Mouse (Mus musculus) CD4-positive, CD25-positive, alpha-beta regulatory T cell, adult 4 months (primary cell): Measurements from ENCODE around the gene Msantd2. TPM values are rescaled to one million over a fixed set of nuclear protein-coding genes. Genes with fewer than 3 reads are reported as not detected.

Source experiments
- ATAC-seq: one replicate; pipeline ENCODE4 v1.8.0; 2017
- polyA plus RNA-seq, 2 experiments: library from polyadenylated mRNA; unstranded; fragments of 100-300 nt; shearing (Covaris generic); gene quantifications; one replicate each; pipeline ENCODE4 v1.2.1; 2017

Msantd2 gene
- polyA plus RNA-seq, 2 experiments from 2014 or later = 8.3 to 13.7 TPM

DNA sequence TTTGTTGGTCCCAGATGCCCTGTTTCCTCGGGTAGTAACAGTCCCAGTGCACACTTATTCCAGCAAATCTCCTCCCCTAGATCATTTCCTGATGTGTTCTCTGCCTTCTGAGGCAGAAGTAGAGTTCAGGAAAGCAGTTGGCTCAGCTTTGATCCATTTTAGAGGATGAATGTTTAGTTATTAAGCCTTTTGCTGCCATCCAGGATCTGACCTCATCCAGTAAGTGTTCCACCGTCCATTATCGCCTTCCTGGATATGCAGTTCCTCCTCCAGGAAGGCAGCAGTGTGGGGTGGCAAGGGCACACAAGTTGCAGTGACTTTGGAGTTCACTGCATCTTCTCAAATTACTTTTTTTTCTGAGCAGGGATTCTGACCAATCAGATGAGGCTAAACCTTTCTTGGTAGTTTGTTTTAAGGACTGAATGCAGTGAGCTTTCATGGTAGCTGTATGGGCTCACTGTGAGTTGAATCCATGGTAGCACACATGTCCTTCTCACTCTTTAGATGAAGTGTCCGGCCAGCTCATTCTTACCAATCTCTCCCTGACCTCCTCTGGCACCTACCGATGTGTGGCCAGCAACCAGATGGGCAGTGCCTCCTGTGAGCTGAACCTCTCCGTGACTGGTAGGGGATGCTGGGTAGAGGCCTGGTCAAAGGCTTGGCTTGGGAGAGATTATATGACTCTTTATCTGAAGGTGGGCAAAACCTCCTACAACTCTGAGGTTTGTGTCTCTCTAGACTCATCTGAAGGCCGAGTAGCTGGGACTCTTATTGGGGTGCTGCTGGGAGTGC lies 52.9 kb downstream of the Msantd2 start:
- no peak for ATAC-seq

DNA sequence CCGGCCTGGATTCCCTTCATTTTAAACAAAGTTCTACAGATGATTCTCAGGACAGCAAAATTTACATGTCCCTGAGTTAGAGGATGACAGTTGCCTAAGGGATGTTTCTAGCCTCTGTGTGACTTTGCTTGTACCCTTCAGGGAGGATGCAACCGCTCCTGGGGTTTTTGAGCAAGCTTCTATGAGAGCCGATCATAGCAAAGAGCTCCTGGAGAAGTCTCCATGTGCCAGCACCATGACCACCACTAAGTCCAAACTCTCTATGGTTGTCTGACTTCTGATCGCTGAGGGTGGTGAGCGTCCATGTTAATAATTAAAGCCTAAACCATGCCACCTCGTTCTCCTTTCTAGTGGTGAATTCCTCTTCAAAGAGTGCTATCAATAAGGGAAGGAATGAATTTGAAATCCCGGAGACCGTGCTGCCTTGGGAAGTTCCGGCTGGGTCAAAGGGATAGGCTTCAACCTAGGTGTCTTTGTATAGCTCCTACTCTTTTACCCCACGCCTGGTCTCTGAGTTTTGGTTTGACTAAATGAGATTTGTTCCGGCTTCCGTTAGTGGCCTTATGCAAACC lies 54.8 kb downstream of the Msantd2 start:
- ATAC-seq = no peak

DNA sequence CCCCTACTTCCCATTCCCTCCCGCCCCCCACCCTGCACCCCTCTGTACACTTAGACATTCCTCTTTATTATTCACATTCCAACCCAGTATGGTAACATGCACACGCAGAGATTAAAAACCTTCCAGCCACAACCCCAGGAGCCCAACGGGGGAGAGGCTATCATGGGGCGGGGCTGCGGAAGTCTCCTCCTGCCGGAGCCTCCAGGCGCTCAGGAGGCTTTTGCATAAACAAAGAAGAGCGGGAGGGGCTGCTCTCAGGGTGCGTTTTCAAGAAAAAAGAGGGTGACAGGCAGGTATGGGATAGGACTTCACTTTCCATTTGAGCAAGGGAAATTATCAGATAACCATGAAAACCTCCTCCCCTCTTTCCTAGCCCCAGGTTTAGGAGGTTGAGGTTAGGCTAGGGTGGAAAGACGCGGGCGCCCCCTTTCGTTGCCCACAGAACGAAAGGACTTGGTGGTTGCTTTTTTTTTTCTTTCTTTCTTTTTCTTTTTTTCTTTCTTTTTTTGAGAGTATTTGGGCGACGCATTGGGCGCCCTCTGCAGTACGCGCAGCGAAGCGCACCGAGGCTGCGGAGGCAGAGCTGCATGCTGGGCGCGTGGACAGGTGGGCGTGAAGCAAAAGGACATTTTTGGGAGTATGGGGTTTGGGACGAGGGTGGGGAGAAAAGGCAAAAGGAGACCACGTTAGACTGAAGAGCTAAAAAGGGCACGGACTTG lies 55.5 kb downstream of the Msantd2 start:
- peak; percentile 62 for ATAC-seq

DNA sequence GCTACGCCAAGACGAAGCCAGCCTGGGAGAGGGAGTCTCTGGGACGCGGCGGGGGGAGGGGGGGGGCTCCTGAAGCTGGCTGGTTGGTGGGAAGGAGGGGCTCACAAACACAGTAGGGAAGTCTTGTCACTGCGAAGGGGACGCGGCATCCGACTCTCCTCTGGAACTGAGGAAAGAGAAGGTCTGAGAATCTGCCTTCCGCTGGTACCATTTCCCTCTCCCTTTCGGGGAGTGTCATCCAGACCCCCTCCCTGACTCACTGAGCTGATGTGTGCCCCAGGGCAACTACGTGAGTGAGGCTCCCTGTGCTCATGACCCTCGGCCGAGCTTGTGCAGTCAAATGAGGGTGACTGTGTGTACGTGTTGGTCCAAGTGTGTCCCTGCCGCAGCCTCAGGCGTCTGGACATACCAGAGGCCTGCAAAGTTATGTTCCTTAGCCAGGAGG lies 56.1 kb downstream of the Msantd2 start:
- no peak for ATAC-seq

DNA sequence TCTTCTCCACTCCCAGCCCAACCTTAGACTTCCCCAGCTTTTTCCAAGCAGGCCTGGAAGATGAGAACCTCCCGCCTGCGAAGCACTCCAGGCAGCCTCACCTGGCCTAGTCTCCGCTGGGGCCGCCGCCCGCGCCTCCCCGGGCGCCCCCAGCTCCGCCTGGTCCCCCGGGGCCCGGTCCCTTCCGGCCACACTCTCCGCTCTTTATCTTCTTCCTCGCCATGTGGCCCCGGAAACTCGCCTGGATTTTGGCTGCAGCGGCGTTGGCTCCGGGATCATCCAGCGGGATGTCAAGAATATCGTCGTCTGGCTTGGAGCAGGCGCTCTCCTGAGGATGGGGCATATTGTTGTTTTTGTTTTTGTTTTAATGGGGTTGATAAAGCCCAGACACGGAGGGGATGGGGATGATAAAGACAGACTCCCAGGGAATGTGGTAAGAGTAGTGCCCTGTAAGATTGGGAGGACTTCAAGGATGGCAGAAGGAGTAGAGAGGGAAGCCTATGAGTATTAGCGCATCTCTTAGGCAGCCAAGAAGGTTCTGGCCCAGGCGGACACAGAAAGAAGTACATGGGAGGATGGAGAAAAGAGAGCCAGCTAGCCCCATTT lies 56.8 kb downstream of the Msantd2 start:
- ATAC-seq = no peak

DNA sequence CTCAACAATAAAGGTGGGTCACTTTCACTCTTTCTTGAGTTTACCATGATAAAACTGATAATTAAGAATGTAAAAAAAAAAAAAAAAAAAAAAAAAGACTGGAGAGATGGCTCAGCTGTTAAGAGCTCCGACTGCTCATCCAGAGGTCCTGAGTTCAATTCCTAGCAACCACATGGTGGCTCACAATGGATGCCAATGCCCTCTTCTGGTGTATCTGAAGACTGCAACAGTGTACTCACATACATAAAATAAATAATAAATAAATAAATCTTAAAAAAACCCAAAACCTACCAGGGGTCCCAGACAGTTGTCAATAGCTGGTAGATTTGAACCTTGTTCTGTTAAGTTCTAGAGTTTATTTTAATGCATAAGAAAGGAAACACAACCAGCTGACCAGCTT lies 57.8 kb downstream of the Msantd2 start:
- ATAC-seq = no peak

DNA sequence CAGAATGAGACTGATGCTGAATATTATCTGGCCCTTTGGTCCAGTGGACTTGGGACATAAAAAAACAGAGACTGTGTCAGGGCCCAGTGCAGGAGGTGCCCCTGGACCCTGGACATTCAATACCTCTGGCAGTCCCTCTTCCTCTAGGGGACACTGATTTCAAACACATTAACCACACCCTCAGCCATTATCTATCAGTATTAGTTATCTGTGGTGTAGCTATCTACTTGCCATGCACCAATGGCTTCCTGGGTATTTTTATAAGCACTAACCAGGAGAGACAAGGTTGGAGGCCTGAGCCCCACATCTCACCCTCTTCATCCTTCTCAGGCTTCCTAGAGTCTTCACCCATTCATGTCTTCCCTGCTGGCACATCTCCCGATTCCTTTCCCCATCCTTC lies 61.3 kb downstream of the Msantd2 start:
- no peak for ATAC-seq

DNA sequence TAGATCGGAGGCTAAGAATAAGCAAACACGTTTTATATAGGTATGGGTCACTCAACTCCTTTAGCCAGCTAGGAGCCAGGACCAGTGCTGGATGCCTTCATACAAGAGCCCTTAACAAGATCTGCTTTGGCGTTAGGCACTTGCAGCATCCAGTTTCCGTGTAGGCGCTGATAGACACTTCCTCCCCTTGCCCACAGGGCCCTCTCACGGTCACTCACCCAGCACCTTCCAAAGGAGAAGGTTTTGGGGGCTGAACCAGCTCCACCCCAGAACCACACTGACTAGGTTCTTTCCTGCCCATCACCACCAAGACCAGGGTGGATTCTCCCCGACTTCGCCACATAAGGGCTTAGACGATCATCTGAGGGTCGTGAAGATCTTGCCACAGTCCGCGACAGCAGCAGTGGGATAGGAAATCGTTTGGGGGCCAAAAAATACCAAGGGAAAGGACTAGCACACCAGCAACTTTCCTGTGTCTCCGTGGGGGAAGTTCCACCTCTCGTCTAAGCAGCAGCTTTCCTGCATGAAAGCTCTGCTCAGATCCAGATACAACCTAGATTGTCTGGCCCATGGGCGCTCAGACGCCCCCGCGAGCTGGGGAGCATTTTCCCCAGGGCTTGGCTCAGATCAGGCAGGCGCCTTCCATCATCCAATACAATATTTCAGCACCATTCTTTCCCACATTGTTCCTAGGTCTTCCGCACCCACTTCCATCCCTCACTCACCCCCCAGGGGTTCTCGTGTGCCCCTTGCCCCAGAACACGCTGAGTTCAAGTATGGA lies 62.8 kb downstream of the Msantd2 start:
- ATAC-seq = no peak

DNA sequence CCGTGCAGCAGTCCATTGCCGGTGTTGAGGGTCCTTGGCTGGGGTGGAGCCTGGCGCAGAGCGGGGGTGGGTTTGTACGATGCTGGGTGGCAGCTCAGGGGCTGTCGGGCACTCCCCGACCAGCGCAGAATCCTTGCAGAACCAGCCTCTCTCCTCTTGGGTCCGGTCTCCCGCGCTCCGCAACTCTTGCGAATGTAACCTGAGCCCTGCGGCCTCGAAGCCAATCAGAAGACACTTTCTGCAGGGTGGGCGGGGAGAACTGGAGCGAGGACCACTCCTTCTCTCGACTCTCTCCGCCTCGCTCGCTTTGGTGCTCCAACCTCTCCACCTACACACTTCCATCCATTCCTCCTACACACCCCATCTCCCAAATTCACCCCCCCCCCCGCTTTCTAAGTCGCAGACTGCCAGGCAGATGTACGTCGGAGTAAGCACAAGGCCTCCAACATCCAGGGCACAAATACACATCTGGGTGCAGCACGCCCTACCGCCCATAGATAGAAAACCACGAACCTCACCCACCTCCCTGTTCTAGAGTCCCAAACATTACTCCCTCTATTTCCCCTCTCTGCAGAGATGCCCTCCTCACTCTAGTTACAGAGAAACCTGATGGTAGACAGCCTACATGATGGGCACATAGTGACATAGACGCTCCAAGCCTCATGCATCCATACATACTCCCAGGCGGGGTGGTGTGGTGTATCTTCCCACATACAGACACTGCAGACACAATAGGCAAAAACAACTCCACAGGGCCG lies 63.6 kb downstream of the Msantd2 start, which contains the start of gene Nrgn:
Gene Nrgn, minus strand, starts transcription at position 369 of the 758 bp plus-strand sequence.
- peak; percentile 71 for ATAC-seq

DNA sequence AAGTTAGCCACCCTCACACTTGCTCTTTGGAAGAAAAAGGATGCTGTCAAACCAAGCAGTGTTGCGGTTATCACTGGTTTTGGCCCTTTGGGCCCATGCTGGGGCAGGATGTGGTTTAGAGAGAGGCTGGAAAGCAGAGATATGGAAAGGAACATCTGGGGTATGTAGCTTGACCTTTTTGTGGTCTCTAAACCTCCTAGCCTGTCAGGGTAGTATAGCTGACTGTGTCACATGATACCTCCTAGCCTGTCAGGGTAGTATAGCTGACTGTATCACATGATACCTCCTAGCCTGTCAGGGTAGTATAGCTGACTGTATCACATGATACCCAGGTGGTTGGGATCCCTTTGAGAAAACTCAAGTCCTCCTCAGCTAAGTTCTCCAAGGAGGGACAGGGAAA lies 65.2 kb downstream of the Msantd2 start:
- ATAC-seq = peak; percentile 50

DNA sequence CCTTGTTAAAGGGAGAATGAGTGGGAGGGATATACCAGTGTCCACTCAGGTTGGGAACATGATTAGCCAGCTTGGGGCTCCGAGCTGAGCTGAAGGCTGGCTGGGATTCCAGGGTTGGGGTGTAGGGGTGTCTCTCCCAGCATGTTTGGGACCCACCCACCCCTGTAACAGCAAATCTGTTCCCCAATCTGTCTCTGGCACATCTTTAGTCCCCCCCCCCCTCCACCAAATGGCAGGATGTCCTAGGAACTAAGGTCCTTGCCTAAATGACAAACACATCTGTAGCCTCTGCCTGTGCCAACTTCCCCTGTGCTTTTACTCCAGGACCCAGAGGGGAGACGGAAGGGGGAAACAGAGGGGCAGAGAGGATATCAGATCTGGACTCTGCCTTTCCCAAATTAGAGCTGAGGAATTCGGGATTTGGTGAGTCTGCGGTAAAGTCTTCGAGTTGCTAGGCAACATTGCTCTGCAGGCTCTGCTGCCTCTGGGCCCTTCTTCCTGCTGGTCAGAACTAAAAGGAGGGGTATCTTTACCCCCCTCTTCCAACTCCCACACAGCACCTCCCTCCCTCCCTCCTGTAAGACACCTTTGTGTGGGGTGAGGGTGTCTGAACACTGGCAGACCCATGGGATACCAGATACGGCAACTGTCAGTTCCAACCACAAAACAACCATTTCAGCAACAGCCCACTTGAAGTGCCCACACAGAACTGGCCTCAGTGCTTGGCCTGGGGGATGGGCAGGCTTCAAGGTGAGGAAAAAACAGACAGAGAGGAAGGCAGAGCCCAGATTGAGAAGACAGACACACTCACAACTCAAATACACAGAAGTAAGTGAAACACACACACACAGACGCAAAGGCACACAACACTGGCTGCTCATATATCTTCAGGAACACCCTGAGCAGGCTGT lies 66.0 kb downstream of the Msantd2 start, which contains the start of gene Siae:
Gene Siae, plus strand, starts transcription at position 861 of the 911 bp plus-strand sequence.
- no peak for ATAC-seq

DNA sequence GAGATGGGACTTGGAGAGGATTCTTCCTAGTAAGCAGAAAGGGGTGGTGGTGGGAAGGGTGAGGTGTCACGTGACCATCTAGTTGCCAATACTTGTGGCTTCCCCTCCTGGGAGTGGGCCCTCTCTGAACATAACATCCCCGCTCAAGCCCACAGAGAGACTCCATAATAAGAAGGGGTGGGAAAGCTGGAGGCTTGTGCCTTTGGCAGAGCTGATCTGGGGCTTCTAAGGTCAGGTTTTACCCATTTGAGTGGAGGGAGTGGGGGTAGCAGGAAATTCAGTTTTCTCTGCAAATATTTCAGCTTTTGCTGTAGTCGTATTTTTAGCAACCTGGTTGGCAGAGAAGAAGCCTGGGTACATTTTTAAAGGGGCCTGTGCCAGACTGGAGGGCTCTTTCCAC lies 67.2 kb downstream of the Msantd2 start:
- ATAC-seq = no peak

DNA sequence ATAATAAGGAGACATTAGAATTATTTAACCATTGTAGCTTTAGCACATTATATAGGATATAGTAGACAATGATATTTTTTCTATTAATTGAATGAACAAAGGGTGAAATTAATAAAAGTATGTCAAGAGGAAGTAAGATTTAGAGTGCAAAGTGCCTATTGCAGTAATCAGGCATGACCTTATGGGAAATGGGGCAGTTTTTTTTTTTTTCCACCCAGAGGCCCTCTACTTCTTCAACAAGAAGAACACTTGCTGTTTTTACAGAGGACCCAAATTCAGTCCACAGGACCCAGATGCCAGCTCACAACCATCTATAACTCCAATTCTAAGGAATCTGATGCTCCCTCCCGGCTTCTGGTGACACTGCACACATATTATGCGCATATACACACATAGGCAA lies 71.5 kb downstream of the Msantd2 start:
- ATAC-seq = no peak

DNA sequence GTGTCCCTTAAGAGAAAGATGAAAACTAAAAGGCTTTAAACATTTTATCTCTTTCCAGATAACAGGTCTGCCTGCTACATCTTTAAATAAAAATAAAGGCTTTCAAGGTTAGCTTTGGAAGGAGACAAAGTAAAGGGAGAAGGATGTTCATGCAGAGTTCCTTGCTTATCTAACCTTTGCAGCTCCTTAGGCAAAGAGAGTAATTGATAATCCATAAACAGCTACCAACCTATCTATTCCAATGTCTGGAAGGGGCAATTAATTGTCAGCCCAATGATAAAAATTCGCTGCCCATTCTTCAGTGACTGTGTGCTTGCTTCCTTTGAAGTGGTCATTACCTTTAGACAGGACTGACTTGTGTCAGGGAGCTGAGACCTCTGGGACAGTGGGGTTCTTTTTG lies 74.7 kb downstream of the Msantd2 start:
- ATAC-seq = no peak

DNA sequence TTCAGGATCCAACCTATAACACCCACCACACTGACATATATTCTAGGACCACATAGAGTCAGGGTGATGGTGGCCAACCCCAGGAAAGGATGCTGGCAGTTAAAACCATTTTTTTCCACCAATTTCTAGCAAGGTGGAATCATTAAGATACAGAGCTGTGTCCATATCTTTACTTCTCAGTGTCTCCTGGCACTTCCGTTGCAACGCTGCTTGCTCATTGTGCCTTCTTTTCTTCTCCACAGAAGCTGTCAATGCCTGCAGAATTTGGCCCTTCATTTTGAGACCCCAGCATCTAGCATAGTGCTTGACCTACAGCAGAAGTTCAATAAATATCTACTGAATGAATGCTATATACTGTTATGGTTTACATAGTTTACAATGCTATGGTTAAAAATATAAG lies 77.9 kb downstream of the Msantd2 start:
- ATAC-seq = no peak

DNA sequence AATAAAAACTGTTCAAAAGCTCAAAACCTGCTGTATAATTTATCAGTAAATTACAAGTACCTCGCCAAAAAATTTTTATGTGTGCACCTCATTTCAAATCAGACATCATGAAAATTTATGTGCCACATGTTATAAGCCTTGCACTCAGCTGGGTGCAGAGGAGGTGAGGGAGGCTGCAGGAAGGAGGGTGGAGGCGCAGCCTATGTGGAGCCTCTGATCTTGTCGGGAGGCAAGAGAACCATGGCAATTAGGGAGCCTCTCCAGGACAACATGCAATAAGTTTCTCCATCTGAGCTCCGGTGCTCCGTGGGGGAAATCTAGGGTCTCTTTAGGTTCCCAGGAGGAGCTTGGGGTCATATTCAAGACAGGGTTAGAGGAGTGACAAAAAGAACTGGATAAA lies 78.3 kb downstream of the Msantd2 start:
- ATAC-seq = no peak

DNA sequence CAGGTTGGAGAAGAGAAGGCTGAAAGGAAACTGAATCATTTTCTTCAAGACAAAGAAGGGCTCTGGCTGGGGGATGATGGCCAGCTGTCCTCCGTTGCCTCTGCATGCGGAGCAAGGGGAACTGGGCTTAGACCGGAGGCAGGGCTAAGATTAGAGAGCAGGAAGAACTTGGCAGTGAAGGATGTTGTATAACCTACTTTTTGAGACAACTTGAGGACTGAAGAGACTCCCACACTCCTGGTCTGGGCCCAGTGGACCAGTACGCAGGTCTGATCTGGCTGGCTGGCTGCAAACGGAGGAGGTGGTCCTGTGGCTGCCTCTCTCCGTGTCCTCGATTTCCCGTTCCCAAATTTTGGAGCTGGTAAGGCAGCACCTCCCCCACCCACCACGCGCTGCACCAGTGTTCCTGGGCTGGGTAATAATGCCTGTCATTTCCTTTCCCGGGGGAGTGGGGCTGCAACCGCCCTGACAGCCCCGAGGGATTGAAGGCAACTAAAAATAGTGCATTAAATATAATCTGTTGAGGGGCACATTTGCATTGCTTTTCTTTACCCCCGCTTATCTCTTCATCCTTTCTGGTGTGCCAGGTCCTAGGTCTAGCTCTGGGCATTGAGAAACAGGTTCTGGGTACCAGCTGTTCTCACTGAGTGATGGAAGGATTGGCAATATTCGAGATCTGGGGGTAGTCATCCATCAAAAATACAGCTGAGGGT lies 78.9 kb downstream of the Msantd2 start:
- ATAC-seq = no peak

DNA sequence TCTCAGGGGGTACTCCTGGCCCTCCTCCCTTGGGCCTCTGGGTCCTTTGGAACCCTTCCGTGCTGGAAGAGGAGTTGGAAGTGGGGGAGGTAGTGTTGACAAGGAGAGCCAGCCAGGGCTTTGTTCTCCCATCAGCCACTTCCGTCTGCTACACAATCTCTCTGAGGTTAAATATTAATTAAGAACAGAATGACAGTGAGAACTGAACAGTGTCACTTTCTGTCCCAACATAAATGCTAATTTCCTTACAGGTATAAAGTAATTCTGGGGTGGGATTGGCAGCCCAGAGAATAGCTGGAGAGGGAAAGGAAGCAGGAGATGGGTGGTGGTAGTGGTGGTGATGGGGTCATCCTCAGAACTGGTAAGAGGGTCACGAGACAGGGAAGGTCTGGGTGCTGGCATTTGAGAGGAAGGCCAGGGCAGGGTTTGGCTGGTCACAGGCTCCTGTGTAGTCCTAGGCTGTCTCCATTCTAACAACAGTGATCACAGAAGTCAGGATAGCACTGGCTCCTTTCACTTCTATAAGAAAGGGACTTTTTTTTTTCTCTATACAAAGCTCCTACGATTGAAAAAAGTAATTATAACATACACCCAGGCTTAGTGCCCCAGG lies 79.6 kb downstream of the Msantd2 start:
- no peak for ATAC-seq

DNA sequence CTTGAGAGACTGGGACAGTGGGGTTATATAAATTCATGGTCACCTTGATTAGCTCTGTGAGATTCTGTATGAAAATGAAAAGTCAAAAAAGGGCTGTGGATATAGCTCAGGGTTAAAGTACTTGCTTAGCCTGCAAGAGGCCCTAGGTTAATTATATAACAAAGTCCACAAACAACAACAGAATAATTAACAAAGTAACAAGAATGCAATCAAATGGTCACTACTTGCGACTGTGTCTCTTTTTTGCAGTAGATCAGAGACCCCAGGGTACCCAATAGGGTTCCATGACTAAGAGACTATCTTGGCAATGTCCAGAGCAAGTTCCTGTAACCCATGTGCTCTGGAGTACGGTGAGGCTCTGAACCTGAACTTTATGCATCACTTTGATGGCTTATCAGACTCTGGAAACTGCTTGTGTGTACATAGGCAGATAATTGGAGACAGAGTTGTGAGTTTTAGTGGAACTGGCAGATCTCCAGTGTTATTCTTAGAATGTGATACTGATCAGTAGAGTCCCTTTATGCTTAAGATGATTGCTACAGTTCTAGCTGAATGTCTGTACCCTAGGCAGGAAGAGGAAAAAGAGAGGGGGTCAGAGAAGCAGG lies 80.2 kb downstream of the Msantd2 start:
- ATAC-seq = no peak
